Mouse (Mus musculus): ENCODE data around the gene Cdc42ep3.

Cdc42ep3 gene

GRCm38 (mm10) chr17:79285030-79285601, 69.8 kb downstream of the Cdc42ep3 start:
- DNase-seq: no peak

Measured in cerebellum, adult 9-11 months (tissue).